Mouse (Mus musculus): ENCODE measurements around the gene Adgrg1. TPM values are rescaled to one million over a fixed set of nuclear protein-coding genes. Genes with fewer than 3 reads are reported as not detected.
"Not testable (repeated sequence)": the region's sequence is repeated elsewhere in the genome, so short reads cannot be mapped to it uniquely, and the experiment has no call there.

Adgrg1 gene
- polyA plus RNA-seq, 2 experiments, result 41.1 to 46.8 TPM

GRCm38 (mm10) chr8:95020821-95021220, 46.3 kb downstream of the Adgrg1 start:
- peak overlapping the region in 1 of 2 experiments; percentile 21; a peak in 2 of 4 replicates for H3K4me3 ChIP-seq (ENCODE audit: insufficient read depth in 1 of 2, low read depth in 2 of 2, low read length in 2 of 2)
- H3K27ac ChIP-seq, result no peak overlapping the region
- H3K36me3 ChIP-seq (replicated peaks; ENCODE audit: control insufficient read depth, insufficient read depth, low read depth), result no peaks in the 10 kb centered on the region
- TF ChIP-seq EP300 (IDR thresholded peaks at IDR 0.05; ENCODE audit: low read depth), result no peak
- no peak for TF ChIP-seq CTCF (IDR thresholded peaks at IDR 0.05; ENCODE audit: low read depth)
- H3K27me3 ChIP-seq (ENCODE audit: control insufficient read depth, insufficient read depth, low read length), result no peaks in the 10 kb centered on the region
- H3K4me1 ChIP-seq (replicated peaks; ENCODE audit: control insufficient read depth in 2 of 2, insufficient read depth in 2 of 2, low read length in 1 of 2), result no peaks in the 10 kb centered on the region; a peak in 1 of 4 replicates
- ATAC-seq (ENCODE audit: insufficient read depth) (no peak), DNase-seq (ENCODE audit: low read depth in 3 of 3, low spot score in 3 of 3) (no peak)
- 9% methylated on average over 10 of the region's 10 CpGs for WGBS (ENCODE audit: insufficient replicate concordance)
- no peak overlapping the region for H3K9ac ChIP-seq (replicated peaks)
- H3K9me3 ChIP-seq (ENCODE audit: control insufficient read depth, low read length), result no peaks in the 10 kb centered on the region
- peak overlapping the region; percentile 40 for H3K4me2 ChIP-seq (ENCODE audit: low read depth)

- H3K27me3 ChIP-seq (ENCODE audit: control insufficient read depth, insufficient read depth, low read length), result no peaks in the 10 kb centered on the region
- no peaks in the 10 kb centered on the region; a peak in 1 of 4 replicates for H3K4me1 ChIP-seq (replicated peaks; ENCODE audit: control insufficient read depth in 2 of 2, insufficient read depth in 2 of 2, low read length in 1 of 2)
- DNase-seq (ENCODE audit: low read depth in 3 of 3, low spot score in 3 of 3) (no peak), ATAC-seq (ENCODE audit: insufficient read depth) (no peak)
- no peak overlapping the region for H3K4me3 ChIP-seq (ENCODE audit: insufficient read depth in 1 of 2, low read depth in 2 of 2, low read length in 2 of 2)
- no peak overlapping the region for H3K4me2 ChIP-seq (ENCODE audit: low read depth)
- H3K36me3 ChIP-seq (replicated peaks; ENCODE audit: control insufficient read depth, insufficient read depth, low read depth), result no peaks in the 10 kb centered on the region
- H3K9me3 ChIP-seq (ENCODE audit: control insufficient read depth, low read length), result no peaks in the 10 kb centered on the region
- no peak overlapping the region for H3K27ac ChIP-seq
- WGBS (ENCODE audit: insufficient replicate concordance), result 48% methylated on average over 8 of the region's 8 CpGs
- H3K9ac ChIP-seq (replicated peaks), result no peak overlapping the region
- TF ChIP-seq EP300 (IDR thresholded peaks at IDR 0.05; ENCODE audit: low read depth), result no peak
- no peak for TF ChIP-seq CTCF (IDR thresholded peaks at IDR 0.05; ENCODE audit: low read depth)
Observed at GRCm38 (mm10) chr8:95023201-95023600, 48.6 kb downstream of the Adgrg1 start.

- no peak overlapping the region for H3K4me2 ChIP-seq (ENCODE audit: low read depth)
- ATAC-seq (ENCODE audit: insufficient read depth), result no peak
- TF ChIP-seq EP300 (IDR thresholded peaks at IDR 0.05; ENCODE audit: low read depth) (no peak), CTCF (IDR thresholded peaks at IDR 0.05; ENCODE audit: low read depth) (no peak)
- no peak overlapping the region for H3K27ac ChIP-seq
- H3K36me3 ChIP-seq (replicated peaks; ENCODE audit: control insufficient read depth, insufficient read depth, low read depth), result no peaks in the 10 kb centered on the region
- no peak for DNase-seq (ENCODE audit: low read depth in 3 of 3, low spot score in 3 of 3)
- H3K4me3 ChIP-seq (ENCODE audit: insufficient read depth in 1 of 2, low read depth in 2 of 2, low read length in 2 of 2), result no peak overlapping the region
- H3K9me3 ChIP-seq (ENCODE audit: control insufficient read depth, low read length), result no peaks in the 10 kb centered on the region
- no peaks in the 10 kb centered on the region for H3K27me3 ChIP-seq (ENCODE audit: control insufficient read depth, insufficient read depth, low read length)
- 64% methylated on average over 4 of the region's 4 CpGs for WGBS (ENCODE audit: insufficient replicate concordance)
- H3K4me1 ChIP-seq (replicated peaks; ENCODE audit: control insufficient read depth in 2 of 2, insufficient read depth in 2 of 2, low read length in 1 of 2), result no peaks in the 10 kb centered on the region; a peak in 1 of 4 replicates
- no peak overlapping the region for H3K9ac ChIP-seq (replicated peaks)
Observed at GRCm38 (mm10) chr8:95024387-95024786, 49.8 kb downstream of the Adgrg1 start.

GRCm38 (mm10) chr8:95025421-95025820, 50.9 kb downstream of the Adgrg1 start:
- Histone ChIP-seq H3K4me2 (ENCODE audit: low read depth) (no peak overlapping the region), H3K4me3 (ENCODE audit: insufficient read depth in 1 of 2, low read depth in 2 of 2, low read length in 2 of 2) (no peak overlapping the region), H3K36me3 (replicated peaks; ENCODE audit: control insufficient read depth, insufficient read depth, low read depth) (no peaks in the 10 kb centered on the region), H3K4me1 (replicated peaks; ENCODE audit: control insufficient read depth in 2 of 2, insufficient read depth in 2 of 2, low read length in 1 of 2) (no peaks in the 10 kb centered on the region; a peak in 1 of 4 replicates), H3K27ac (no peak overlapping the region), H3K9ac (replicated peaks) (no peak overlapping the region), H3K27me3 (ENCODE audit: control insufficient read depth, insufficient read depth, low read length) (no peaks in the 10 kb centered on the region), H3K9me3 (ENCODE audit: control insufficient read depth, low read length) (no peaks in the 10 kb centered on the region)
- TF ChIP-seq CTCF (IDR thresholded peaks at IDR 0.05; ENCODE audit: low read depth) (peak; percentile 75), EP300 (IDR thresholded peaks at IDR 0.05; ENCODE audit: low read depth) (no peak)
- ATAC-seq (ENCODE audit: insufficient read depth), result no peak
- no peak for DNase-seq (ENCODE audit: low read depth in 3 of 3, low spot score in 3 of 3)
- 59% methylated on average over 2 of the region's 2 CpGs for WGBS (ENCODE audit: insufficient replicate concordance)

- not testable (repeated sequence) for DNase-seq (ENCODE audit: low read depth in 3 of 3, low spot score in 3 of 3); H3K27me3 ChIP-seq (ENCODE audit: control insufficient read depth, insufficient read depth, low read length); H3K4me1 ChIP-seq (replicated peaks; ENCODE audit: control insufficient read depth in 2 of 2, insufficient read depth in 2 of 2, low read length in 1 of 2); H3K9me3 ChIP-seq (ENCODE audit: control insufficient read depth, low read length); H3K9ac ChIP-seq (replicated peaks); H3K4me3 ChIP-seq (ENCODE audit: insufficient read depth in 1 of 2, low read depth in 2 of 2, low read length in 2 of 2); ATAC-seq (ENCODE audit: insufficient read depth); H3K36me3 ChIP-seq (replicated peaks; ENCODE audit: control insufficient read depth, insufficient read depth, low read depth); H3K27ac ChIP-seq; H3K4me2 ChIP-seq (ENCODE audit: low read depth)
- 73% methylated on average over 7 of the region's 7 CpGs for WGBS (ENCODE audit: insufficient replicate concordance)
Observed at GRCm38 (mm10) chr8:95028391-95028790, 53.8 kb downstream of the Adgrg1 start.

Measured in liver, embryonic 14.5 days (tissue).